Comparison of ENCODE assay signal across 8 mouse cellular contexts in genomic region chr11:69758478-69758970, GRCm38 (mm10). TPM values are rescaled to one million over a fixed set of nuclear protein-coding genes. Genes with fewer than 3 reads are reported as not detected.
DNase-seq lines count a peak whose midpoint lies in the region; ATAC-seq and TF ChIP-seq lines count a peak whose summit lies in the region.

Gene Polr2a (minus strand): TSS chr11:69758637.

- peak within 1 kb of the TSS; percentile 75 for H3K9ac ChIP-seq in hindbrain, postnatal 0 days (replicated peaks; ENCODE audit: low read length)

- no peaks in the 10 kb centered on the region for H3K36me3 ChIP-seq in hindbrain, postnatal 0 days (ENCODE audit: insufficient read depth, low read length)

- TF ChIP-seq CTCF in gastrocnemius, adult 2 months (IDR thresholded peaks at IDR 0.05): no peak
- TF ChIP-seq CTCF in hindbrain, postnatal 0 days (IDR thresholded peaks at IDR 0.05; ENCODE audit: low read depth): no peak; the same call in 1 of the 2 replicates
- no peak for TF ChIP-seq CTCF in left cerebral cortex, adult 2 months (IDR thresholded peaks at IDR 0.05)

- H3K9me3 ChIP-seq in hindbrain, postnatal 0 days (ENCODE audit: low read length): no peaks in the 10 kb centered on the region

- peak within 1 kb of the TSS; percentile 84 for H3K4me3 ChIP-seq in gastrocnemius, adult 2 months
- H3K4me3 ChIP-seq in hindbrain, postnatal 0 days (ENCODE audit: low read length): peak within 1 kb of the TSS; percentile 50
- H3K4me3 ChIP-seq in left cerebral cortex, adult 2 months: peak within 1 kb of the TSS; percentile 59

- peak; percentile 97 for ATAC-seq in hindbrain, postnatal 0 days
- ATAC-seq in megakaryocyte, adult 5-6 weeks (ENCODE audit: poor library complexity, severe bottlenecking): peak; percentile 82

- no peaks in the 10 kb centered on the region for H3K27me3 ChIP-seq in hindbrain, postnatal 0 days (ENCODE audit: insufficient read depth, low read length)

- peak; percentile 98 for DNase-seq in WW6 (ENCODE audit: low read depth, low spot score)
- DNase-seq in cerebellum, postnatal 4 days (ENCODE audit: low spot score in 2 of 2): peak; percentile 94 to 97
- peak; percentile 98 for DNase-seq in gastrocnemius, adult 2 months
- peak; percentile 99 for DNase-seq in hindbrain, postnatal 0 days (ENCODE audit: low spot score)
- DNase-seq in left cerebral cortex, adult 2 months (ENCODE audit: extremely low spot score in 1 of 2, low spot score in 2 of 2): peak; percentile 97
- DNase-seq in right cerebral cortex, adult 2 months (ENCODE audit: low spot score in 2 of 2): peak; percentile 98
- DNase-seq in urinary bladder, postnatal 14 days (ENCODE audit: low spot score): peak; percentile 96

- peak within 1 kb of the TSS; percentile 80 for H3K4me2 ChIP-seq in hindbrain, postnatal 0 days (ENCODE audit: low read depth, low read length)

- intact Hi-C loops in gastrocnemius, adult 2 months (cut with DNase I): loop anchor here (2.0 to 5.0 kb wide), 3 partner anchors 44 to 119 kb away; partner anchors contain the start of genes Plscr3 and Tmem95
- intact Hi-C loops in left cerebral cortex, adult 2 months (cut with DNase I): loop anchor here (1.0 to 5.0 kb wide), 5 partner anchors 44 to 126 kb away; partner anchors contain the start of genes Fxr2, Senp3 and Tmem95

- peak within 1 kb of the TSS; percentile 98 for H3K27ac ChIP-seq in gastrocnemius, adult 2 months
- H3K27ac ChIP-seq in hindbrain, postnatal 0 days: peak within 1 kb of the TSS; percentile 99
- H3K27ac ChIP-seq in left cerebral cortex, adult 2 months: peak within 1 kb of the TSS; percentile 99

- 2% methylated on average over 36 of the region's 36 CpGs for WGBS in hindbrain, postnatal 0 days

- peaks cover 26% of the 10 kb centered on the region for H3K4me1 ChIP-seq in hindbrain, postnatal 0 days (ENCODE audit: insufficient read depth, low read length)

RNA-seq across cellular contexts. Expression of gene Polr2a, which starts in this region (rescaled TPM):
- 10 to 100 TPM; 26.9 to 35.4 TPM for total RNA-seq in gastrocnemius, adult 2 months (2021)
- total RNA-seq in hindbrain, postnatal 0 days (2014; rRNA removed): 18.3 and 18.8 TPM in 2 replicates
- 9.1 and 10.5 TPM in 2 replicates for polyA plus RNA-seq in hindbrain, postnatal 0 days (2015; fragmentation: Nextera tagmentation; extraction: Ambion mirVana)
- 10 to 100 TPM; 55.1 to 56.6 TPM for total RNA-seq in left cerebral cortex, adult 2 months (2021)
- total RNA-seq in megakaryocyte, adult 5-6 weeks (2015): 116 and 118 TPM in 2 replicates
- 38.6 and 42.9 TPM in 2 replicates for total RNA-seq in megakaryocyte, adult 5-6 weeks (2017)

Comparison
In these comparisons a context has a peak if more than half of its experiments do, and no peak if none do; other contexts are left out.
1. Peak in every context shown above with its lines: DNase-seq, ATAC-seq, H3K4me3 ChIP-seq and H3K27ac ChIP-seq.